10 mouse cellular contexts compared by ENCODE assay signal in the genomic region with DNA sequence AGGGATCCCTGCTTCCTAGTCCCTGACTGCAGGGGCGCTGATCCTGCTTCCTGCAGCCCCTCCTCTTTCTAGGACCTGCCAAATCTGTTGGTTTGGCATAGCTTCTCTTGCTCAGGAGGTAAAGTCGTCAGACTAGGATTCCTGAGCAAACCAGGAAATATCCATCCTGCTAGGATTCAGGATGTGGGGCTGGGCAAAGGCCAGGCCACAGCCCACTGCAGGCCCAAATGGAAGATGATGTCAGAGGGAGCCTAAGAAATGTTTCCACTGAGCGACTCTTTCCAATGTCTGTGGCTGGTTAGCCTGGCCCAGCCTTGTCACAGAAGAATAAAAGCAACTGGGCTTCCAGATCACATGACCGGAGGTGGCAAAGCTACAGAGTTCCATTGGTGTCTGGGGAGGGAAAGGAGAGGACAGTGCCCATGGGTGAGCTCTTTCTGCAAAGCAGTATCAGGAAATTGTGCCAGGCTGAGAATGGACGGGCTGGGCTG. TPM values are rescaled to one million over a fixed set of nuclear protein-coding genes. Genes with fewer than 3 reads are reported as not detected.
DNase-seq lines count a peak whose midpoint lies in the region; ATAC-seq lines count a peak whose summit lies in the region.
"Had no signal": no experiment of that assay in that cellular context is flagged by ENCODE, and none has a peak within 500 bp of the region (broad histone marks: within the 10 kb centered on the region; RNA-seq: fewer than 3 reads in every experiment).

No protein-coding gene starts in this region.

- H3K4me3 ChIP-seq in forebrain, embryonic 15.5 days, result no peak overlapping the region
- H3K4me3 ChIP-seq in forebrain, embryonic 16.5 days (replicated peaks; ENCODE audit: low read length), result no peak overlapping the region
- no peak overlapping the region for H3K4me3 ChIP-seq in heart, embryonic 14.5 days (ENCODE audit: control insufficient read depth in 1 of 2, insufficient read depth in 1 of 2, low read depth in 1 of 2, low read length in 2 of 2)
- no peak overlapping the region for H3K4me3 ChIP-seq in lung, embryonic 15.5 days

- WGBS in forebrain, embryonic 15.5 days, result 36% methylated on average over 5 of the region's 5 CpGs
- WGBS in forebrain, embryonic 16.5 days, result 35% methylated on average over 5 of the region's 5 CpGs
- WGBS in heart, embryonic 14.5 days, result 34% methylated on average over 5 of the region's 5 CpGs
- WGBS in lung, embryonic 15.5 days, result 36% methylated on average over 5 of the region's 5 CpGs

- H3K27ac ChIP-seq in forebrain, embryonic 15.5 days (replicated peaks), result peak overlapping the region; percentile 1
- no peak overlapping the region for H3K27ac ChIP-seq in forebrain, embryonic 16.5 days (ENCODE audit: low read length)
- H3K27ac ChIP-seq in heart, embryonic 14.5 days (replicated peaks in 1 of 2; ENCODE audit: control insufficient read depth in 1 of 2, insufficient read depth in 1 of 2, low read depth in 2 of 2, low read length in 2 of 2), result peak overlapping the region; percentile 69 to 81
- H3K27ac ChIP-seq in lung, embryonic 15.5 days, result peak overlapping the region; percentile 34; the same call in 1 of the 2 replicates

- ATAC-seq in forebrain, embryonic 15.5 days (replicated peaks), result no peak
- ATAC-seq in forebrain, embryonic 16.5 days, result no peak
- peak; percentile 72 for ATAC-seq in heart, embryonic 14.5 days (ENCODE audit: insufficient number of reproducible peaks, insufficient read depth, low FRiP score, low read depth)
- ATAC-seq in lung, embryonic 15.5 days (ENCODE audit: borderline replicate concordance, extremely low read depth, low FRiP score, low TSS enrichment), result no peak

- H3K36me3 ChIP-seq in forebrain, embryonic 15.5 days, result no peaks in the 10 kb centered on the region
- no peaks in the 10 kb centered on the region for H3K36me3 ChIP-seq in forebrain, embryonic 16.5 days (ENCODE audit: control insufficient read depth, insufficient read depth)
- H3K36me3 ChIP-seq in heart, embryonic 14.5 days (ENCODE audit: control insufficient read depth, insufficient read depth, low read length), result no peaks in the 10 kb centered on the region
- H3K36me3 ChIP-seq in lung, embryonic 15.5 days, result no peaks in the 10 kb centered on the region

- H3K9me3 ChIP-seq in forebrain, embryonic 15.5 days, result no peaks in the 10 kb centered on the region
- no peaks in the 10 kb centered on the region for H3K9me3 ChIP-seq in forebrain, embryonic 16.5 days (ENCODE audit: control insufficient read depth, low read length)
- no peaks in the 10 kb centered on the region for H3K9me3 ChIP-seq in heart, embryonic 14.5 days (ENCODE audit: control insufficient read depth, low read length)
- H3K9me3 ChIP-seq in lung, embryonic 15.5 days, result no peaks in the 10 kb centered on the region
- H3K9me3 ChIP-seq: G1E had no signal

- no peaks in the 10 kb centered on the region for H3K27me3 ChIP-seq in forebrain, embryonic 15.5 days
- H3K27me3 ChIP-seq in forebrain, embryonic 16.5 days (replicated peaks; ENCODE audit: control insufficient read depth, insufficient read depth, low read length), result no peaks in the 10 kb centered on the region
- no peaks in the 10 kb centered on the region; the same call in 1 of the 2 replicates for H3K27me3 ChIP-seq in heart, embryonic 14.5 days (ENCODE audit: control insufficient read depth, insufficient read depth, low read length)
- H3K27me3 ChIP-seq in lung, embryonic 15.5 days, result no peaks in the 10 kb centered on the region

- DNase-seq in Muller cell, postnatal 12 days (ENCODE audit: inconsistent ontology term), result peak; percentile 92
- DNase-seq in left cerebral cortex, adult 8-10 months (ENCODE audit: low spot score in 2 of 2), result no peak
- no peak for DNase-seq in retina, postnatal 1 day
- DNase-seq in cerebellum, adult 8-10 months, result no peak
- DNase-seq: embryo, embryonic 11 days had no signal

- peaks cover 12% of the 10 kb centered on the region for H3K4me1 ChIP-seq in forebrain, embryonic 15.5 days
- peaks cover 10% of the 10 kb centered on the region for H3K4me1 ChIP-seq in forebrain, embryonic 16.5 days (replicated peaks; ENCODE audit: control insufficient read depth, insufficient read depth, low read length)
- H3K4me1 ChIP-seq in heart, embryonic 14.5 days (ENCODE audit: control insufficient read depth in 2 of 2, insufficient read depth in 2 of 2, low read length in 2 of 2), result peaks cover 22 to 23% of the 10 kb centered on the region in 2 experiments
- H3K4me1 ChIP-seq in lung, embryonic 15.5 days, result peaks cover 17% of the 10 kb centered on the region

- H3K9ac ChIP-seq in forebrain, embryonic 15.5 days (replicated peaks), result no peak overlapping the region
- H3K9ac ChIP-seq in forebrain, embryonic 16.5 days (replicated peaks; ENCODE audit: low read depth, low read length), result no peak overlapping the region
- H3K9ac ChIP-seq in heart, embryonic 14.5 days (ENCODE audit: low read length), result peak overlapping the region; percentile 42; the same call in 1 of the 2 replicates
- H3K9ac ChIP-seq in lung, embryonic 15.5 days, result no peak overlapping the region

- no peak overlapping the region for H3K4me2 ChIP-seq in forebrain, embryonic 15.5 days (replicated peaks)
- no peak overlapping the region for H3K4me2 ChIP-seq in forebrain, embryonic 16.5 days (ENCODE audit: low read length)
- H3K4me2 ChIP-seq in heart, embryonic 14.5 days (ENCODE audit: low read length), result peak overlapping the region; percentile 19; the same call in 1 of the 2 replicates
- no peak overlapping the region for H3K4me2 ChIP-seq in lung, embryonic 15.5 days

RNA-seq across cellular contexts. Expression of a gene that starts 7.0 kb away (rescaled TPM):
- 2.2 and 2.4 TPM in 2 replicates for polyA plus RNA-seq in forebrain, embryonic 15.5 days (2015; fragmentation: Nextera tagmentation; extraction: Ambion mirVana)
- 2.9 and 3.3 TPM in 2 replicates for polyA plus RNA-seq in forebrain, embryonic 16.5 days (2015; fragmentation: Nextera tagmentation; extraction: Ambion mirVana)
- polyA plus RNA-seq in heart, embryonic 14.5 days (2014; fragmentation: Nextera tagmentation; extraction: Ambion mirVana), result 2.3 and 2.5 TPM in 2 replicates
- 6.2 and 6.9 TPM in 2 replicates for polyA plus RNA-seq in lung, embryonic 15.5 days (2015; fragmentation: Nextera tagmentation; extraction: Ambion mirVana)
- 1 to 10 TPM; 5.6 to 7.2 (median 6.3) TPM for total RNA-seq in left cerebral cortex, adult 8-10 months (2022)

RNA-seq across cellular contexts. Expression of a gene that starts 29.7 kb away (rescaled TPM):
- 193 and 201 TPM in 2 replicates for polyA plus RNA-seq in forebrain, embryonic 15.5 days (2015; fragmentation: Nextera tagmentation; extraction: Ambion mirVana)
- 200 and 201 TPM in 2 replicates for polyA plus RNA-seq in forebrain, embryonic 16.5 days (2015; fragmentation: Nextera tagmentation; extraction: Ambion mirVana)
- polyA plus RNA-seq in heart, embryonic 14.5 days (2014; fragmentation: Nextera tagmentation; extraction: Ambion mirVana), result 89.8 and 93.4 TPM in 2 replicates
- 180 and 187 TPM in 2 replicates for polyA plus RNA-seq in lung, embryonic 15.5 days (2015; fragmentation: Nextera tagmentation; extraction: Ambion mirVana)
- 10 to 100 TPM; 67.8 to 78.4 (median 74.9) TPM for total RNA-seq in left cerebral cortex, adult 8-10 months (2022)

RNA-seq across cellular contexts. Expression of a gene that starts 57.5 kb away (rescaled TPM):
- polyA plus RNA-seq in forebrain, embryonic 15.5 days (2015; fragmentation: Nextera tagmentation; extraction: Ambion mirVana), result 22.4 and 27.3 TPM in 2 replicates
- 15.0 and 17.1 TPM in 2 replicates for polyA plus RNA-seq in forebrain, embryonic 16.5 days (2015; fragmentation: Nextera tagmentation; extraction: Ambion mirVana)
- polyA plus RNA-seq in heart, embryonic 14.5 days (2014; fragmentation: Nextera tagmentation; extraction: Ambion mirVana), result 14.4 and 17.1 TPM in 2 replicates
- polyA plus RNA-seq in lung, embryonic 15.5 days (2015; fragmentation: Nextera tagmentation; extraction: Ambion mirVana), result 12.6 and 14.8 TPM in 2 replicates
- total RNA-seq in left cerebral cortex, adult 8-10 months (2022), result 100 to 1,000 TPM; 115 to 119 (median 117) TPM

RNA-seq across cellular contexts. Expression of a gene that starts 57.7 kb away (rescaled TPM):
- polyA plus RNA-seq in forebrain, embryonic 15.5 days (2015; fragmentation: Nextera tagmentation; extraction: Ambion mirVana), result not detected in 2 replicates
- 0.09 TPM in 1 of 2 replicates, not detected in the other for polyA plus RNA-seq in forebrain, embryonic 16.5 days (2015; fragmentation: Nextera tagmentation; extraction: Ambion mirVana)
- not detected in 2 replicates for polyA plus RNA-seq in heart, embryonic 14.5 days (2014; fragmentation: Nextera tagmentation; extraction: Ambion mirVana)
- 0.08 TPM in 1 of 2 replicates, not detected in the other for polyA plus RNA-seq in lung, embryonic 15.5 days (2015; fragmentation: Nextera tagmentation; extraction: Ambion mirVana)
- not detected for total RNA-seq in left cerebral cortex, adult 8-10 months (2022)
